Mouse (Mus musculus): ENCODE results near the gene Arhgef28. TPM values are rescaled to one million over a fixed set of nuclear protein-coding genes. Genes with fewer than 3 reads are reported as not detected.

Gene Arhgef28
- polyA plus RNA-seq, 1 experiment from 2014 or later = 38.6 TPM

GRCm38 (mm10) chr13:98173008-98173407, 33.2 kb downstream of the Arhgef28 start:
- WGBS = 92% methylated on average over 6 of the region's 6 CpGs
- no peak overlapping the region for H3K9ac ChIP-seq (ENCODE audit: low read depth, low read length)
- H3K27me3 ChIP-seq (ENCODE audit: control insufficient read depth, insufficient read depth, low read length) = no peaks in the 10 kb centered on the region
- no peaks in the 10 kb centered on the region for H3K9me3 ChIP-seq (ENCODE audit: control insufficient read depth, low read length)
- H3K36me3 ChIP-seq (ENCODE audit: control insufficient read depth, insufficient read depth, low read length) = no peaks in the 10 kb centered on the region
- no peak overlapping the region for H3K27ac ChIP-seq (ENCODE audit: low read depth, low read length)
- H3K4me1 ChIP-seq (ENCODE audit: control insufficient read depth, insufficient read depth, low read length) = no peaks in the 10 kb centered on the region
- H3K4me2 ChIP-seq (replicated peaks; ENCODE audit: low read depth, low read length) = no peak overlapping the region
- ATAC-seq (ENCODE audit: low FRiP score, low TSS enrichment) = no peak
- no peak overlapping the region for H3K4me3 ChIP-seq (ENCODE audit: low read length)

GRCm38 (mm10) chr13:98172365-98172764, 33.9 kb downstream of the Arhgef28 start:
- Histone ChIP-seq H3K27me3 (ENCODE audit: control insufficient read depth, insufficient read depth, low read length) (no peaks in the 10 kb centered on the region), H3K36me3 (ENCODE audit: control insufficient read depth, insufficient read depth, low read length) (no peaks in the 10 kb centered on the region), H3K4me3 (ENCODE audit: low read length) (no peak overlapping the region), H3K27ac (ENCODE audit: low read depth, low read length) (no peak overlapping the region), H3K9me3 (ENCODE audit: control insufficient read depth, low read length) (no peaks in the 10 kb centered on the region), H3K4me2 (replicated peaks; ENCODE audit: low read depth, low read length) (no peak overlapping the region), H3K4me1 (ENCODE audit: control insufficient read depth, insufficient read depth, low read length) (no peaks in the 10 kb centered on the region), H3K9ac (ENCODE audit: low read depth, low read length) (no peak overlapping the region)
- 31% methylated on average over 11 of the region's 11 CpGs for WGBS
- peak; percentile 71; the same call in 1 of the 2 replicates for ATAC-seq (ENCODE audit: low FRiP score, low TSS enrichment)

GRCm38 (mm10) chr13:98171706-98172105, 34.5 kb downstream of the Arhgef28 start:
- no peak overlapping the region for H3K4me2 ChIP-seq (replicated peaks; ENCODE audit: low read depth, low read length)
- H3K4me1 ChIP-seq (ENCODE audit: control insufficient read depth, insufficient read depth, low read length) = no peaks in the 10 kb centered on the region
- no peak overlapping the region for H3K4me3 ChIP-seq (ENCODE audit: low read length)
- H3K9me3 ChIP-seq (ENCODE audit: control insufficient read depth, low read length) = no peaks in the 10 kb centered on the region
- no peaks in the 10 kb centered on the region for H3K36me3 ChIP-seq (ENCODE audit: control insufficient read depth, insufficient read depth, low read length)
- no peak overlapping the region for H3K9ac ChIP-seq (ENCODE audit: low read depth, low read length)
- no peak overlapping the region for H3K27ac ChIP-seq (ENCODE audit: low read depth, low read length)
- 92% methylated on average over 4 of the region's 4 CpGs for WGBS
- no peaks in the 10 kb centered on the region for H3K27me3 ChIP-seq (ENCODE audit: control insufficient read depth, insufficient read depth, low read length)
- ATAC-seq (ENCODE audit: low FRiP score, low TSS enrichment) = no peak

- Histone ChIP-seq H3K27ac (ENCODE audit: low read depth, low read length) (no peak overlapping the region), H3K36me3 (ENCODE audit: control insufficient read depth, insufficient read depth, low read length) (no peaks in the 10 kb centered on the region), H3K9me3 (ENCODE audit: control insufficient read depth, low read length) (no peaks in the 10 kb centered on the region), H3K4me3 (ENCODE audit: low read length) (no peak overlapping the region), H3K27me3 (ENCODE audit: control insufficient read depth, insufficient read depth, low read length) (no peaks in the 10 kb centered on the region), H3K9ac (ENCODE audit: low read depth, low read length) (no peak overlapping the region), H3K4me1 (ENCODE audit: control insufficient read depth, insufficient read depth, low read length) (no peaks in the 10 kb centered on the region), H3K4me2 (replicated peaks; ENCODE audit: low read depth, low read length) (no peak overlapping the region)
- no peak for ATAC-seq (ENCODE audit: low FRiP score, low TSS enrichment)
- WGBS = 94% methylated on average over 12 of the region's 12 CpGs
Observed at GRCm38 (mm10) chr13:98171257-98171656, 35.0 kb downstream of the Arhgef28 start.

- Histone ChIP-seq H3K4me1 (ENCODE audit: control insufficient read depth, insufficient read depth, low read length) (no peaks in the 10 kb centered on the region), H3K27me3 (ENCODE audit: control insufficient read depth, insufficient read depth, low read length) (no peaks in the 10 kb centered on the region), H3K9me3 (ENCODE audit: control insufficient read depth, low read length) (no peaks in the 10 kb centered on the region), H3K4me2 (replicated peaks; ENCODE audit: low read depth, low read length) (no peak overlapping the region), H3K9ac (ENCODE audit: low read depth, low read length) (no peak overlapping the region), H3K27ac (ENCODE audit: low read depth, low read length) (no peak overlapping the region), H3K4me3 (ENCODE audit: low read length) (no peak overlapping the region), H3K36me3 (ENCODE audit: control insufficient read depth, insufficient read depth, low read length) (no peaks in the 10 kb centered on the region)
- no peak for ATAC-seq (ENCODE audit: low FRiP score, low TSS enrichment)
- 83% methylated on average over 6 of the region's 6 CpGs for WGBS
Observed at GRCm38 (mm10) chr13:98164878-98165277, 41.4 kb downstream of the Arhgef28 start.

- Histone ChIP-seq H3K9ac (ENCODE audit: low read depth, low read length) (no peak overlapping the region), H3K9me3 (ENCODE audit: control insufficient read depth, low read length) (no peaks in the 10 kb centered on the region), H3K27me3 (ENCODE audit: control insufficient read depth, insufficient read depth, low read length) (no peaks in the 10 kb centered on the region), H3K4me1 (ENCODE audit: control insufficient read depth, insufficient read depth, low read length) (no peaks in the 10 kb centered on the region), H3K4me3 (ENCODE audit: low read length) (no peak overlapping the region), H3K27ac (ENCODE audit: low read depth, low read length) (no peak overlapping the region), H3K4me2 (replicated peaks; ENCODE audit: low read depth, low read length) (no peak overlapping the region), H3K36me3 (ENCODE audit: control insufficient read depth, insufficient read depth, low read length) (no peaks in the 10 kb centered on the region)
- WGBS = 93% methylated on average over 8 of the region's 8 CpGs
- ATAC-seq (ENCODE audit: low FRiP score, low TSS enrichment) = no peak
Observed at GRCm38 (mm10) chr13:98161496-98161895, 44.7 kb downstream of the Arhgef28 start.

GRCm38 (mm10) chr13:98156656-98157055, 49.6 kb downstream of the Arhgef28 start:
- no peak for ATAC-seq (ENCODE audit: low FRiP score, low TSS enrichment)
- no peaks in the 10 kb centered on the region for H3K36me3 ChIP-seq (ENCODE audit: control insufficient read depth, insufficient read depth, low read length)
- no peaks in the 10 kb centered on the region for H3K27me3 ChIP-seq (ENCODE audit: control insufficient read depth, insufficient read depth, low read length)
- no peaks in the 10 kb centered on the region for H3K4me1 ChIP-seq (ENCODE audit: control insufficient read depth, insufficient read depth, low read length)
- no peak overlapping the region for H3K4me2 ChIP-seq (replicated peaks; ENCODE audit: low read depth, low read length)
- H3K27ac ChIP-seq (ENCODE audit: low read depth, low read length) = no peak overlapping the region
- no peak overlapping the region for H3K9ac ChIP-seq (ENCODE audit: low read depth, low read length)
- 66% methylated on average over 7 of the region's 7 CpGs for WGBS
- H3K4me3 ChIP-seq (ENCODE audit: low read length) = no peak overlapping the region
- no peaks in the 10 kb centered on the region for H3K9me3 ChIP-seq (ENCODE audit: control insufficient read depth, low read length)

- 90% methylated on average over 8 of the region's 8 CpGs for WGBS
- H3K27ac ChIP-seq (ENCODE audit: low read depth, low read length) = no peak overlapping the region
- no peaks in the 10 kb centered on the region for H3K36me3 ChIP-seq (ENCODE audit: control insufficient read depth, insufficient read depth, low read length)
- H3K4me3 ChIP-seq (ENCODE audit: low read length) = no peak overlapping the region
- H3K9me3 ChIP-seq (ENCODE audit: control insufficient read depth, low read length) = no peaks in the 10 kb centered on the region
- H3K4me2 ChIP-seq (replicated peaks; ENCODE audit: low read depth, low read length) = no peak overlapping the region
- no peaks in the 10 kb centered on the region; the same call in 1 of the 2 replicates for H3K4me1 ChIP-seq (ENCODE audit: control insufficient read depth, insufficient read depth, low read length)
- no peak for ATAC-seq (ENCODE audit: low FRiP score, low TSS enrichment)
- H3K27me3 ChIP-seq (ENCODE audit: control insufficient read depth, insufficient read depth, low read length) = no peaks in the 10 kb centered on the region
- H3K9ac ChIP-seq (ENCODE audit: low read depth, low read length) = no peak overlapping the region
Observed at GRCm38 (mm10) chr13:98152759-98153158, 53.5 kb downstream of the Arhgef28 start.

GRCm38 (mm10) chr13:98147532-98147931, 58.7 kb downstream of the Arhgef28 start:
- Histone ChIP-seq H3K36me3 (ENCODE audit: control insufficient read depth, insufficient read depth, low read length) (no peaks in the 10 kb centered on the region), H3K9ac (ENCODE audit: low read depth, low read length) (no peak overlapping the region), H3K4me3 (ENCODE audit: low read length) (no peak overlapping the region), H3K4me1 (ENCODE audit: control insufficient read depth, insufficient read depth, low read length) (no peaks in the 10 kb centered on the region; the same call in 1 of the 2 replicates), H3K9me3 (ENCODE audit: control insufficient read depth, low read length) (no peaks in the 10 kb centered on the region), H3K4me2 (replicated peaks; ENCODE audit: low read depth, low read length) (no peak overlapping the region), H3K27me3 (ENCODE audit: control insufficient read depth, insufficient read depth, low read length) (no peaks in the 10 kb centered on the region), H3K27ac (ENCODE audit: low read depth, low read length) (no peak overlapping the region)
- ATAC-seq (ENCODE audit: low FRiP score, low TSS enrichment) = no peak
- 70% methylated on average over 5 of the region's 5 CpGs for WGBS

Measured in kidney, embryonic 14.5 days (tissue).